Mouse (Mus musculus) urinary bladder, postnatal 10 days (tissue): Measurements from ENCODE around the gene Cmah.

ENCODE experiments used
- DNase-seq: peaks from one replicate; pipeline ENCODE4 v3.0.0; 2022; ENCODE audit warnings: low spot score

The Cmah gene

DNA sequence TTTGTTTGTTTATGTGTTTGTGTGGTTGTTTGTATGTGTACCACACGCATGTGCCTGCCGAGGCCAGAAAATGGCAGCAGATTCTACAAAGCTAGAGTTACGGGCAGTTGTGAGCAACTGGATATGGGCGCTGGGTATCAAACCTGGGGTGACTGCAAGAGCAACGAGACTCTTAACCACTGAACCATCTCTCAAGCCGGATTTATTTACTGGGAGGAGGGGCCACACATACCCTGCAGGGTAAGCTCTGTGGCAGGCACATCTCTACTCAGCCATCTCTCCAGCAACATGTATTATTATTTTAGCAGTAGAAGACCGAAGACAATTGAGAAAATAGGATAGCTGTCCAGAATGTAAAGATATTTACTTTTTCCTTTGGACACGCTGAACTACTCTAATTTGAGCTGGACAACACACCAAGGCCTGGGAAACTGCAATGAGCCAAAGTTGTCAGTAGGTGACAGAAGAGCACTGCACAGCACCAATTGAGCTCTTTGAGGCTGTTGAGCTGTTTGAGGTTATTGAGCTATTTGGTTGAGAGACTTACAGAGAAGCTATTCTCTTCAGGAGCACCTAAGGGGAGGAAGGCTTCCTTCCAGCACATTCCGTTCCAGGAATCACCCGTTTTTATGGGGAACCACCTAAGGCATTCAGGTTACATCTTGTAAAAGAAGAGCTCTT lies 154.6 kb downstream of the Cmah start:
- DNase-seq: no peak

DNA sequence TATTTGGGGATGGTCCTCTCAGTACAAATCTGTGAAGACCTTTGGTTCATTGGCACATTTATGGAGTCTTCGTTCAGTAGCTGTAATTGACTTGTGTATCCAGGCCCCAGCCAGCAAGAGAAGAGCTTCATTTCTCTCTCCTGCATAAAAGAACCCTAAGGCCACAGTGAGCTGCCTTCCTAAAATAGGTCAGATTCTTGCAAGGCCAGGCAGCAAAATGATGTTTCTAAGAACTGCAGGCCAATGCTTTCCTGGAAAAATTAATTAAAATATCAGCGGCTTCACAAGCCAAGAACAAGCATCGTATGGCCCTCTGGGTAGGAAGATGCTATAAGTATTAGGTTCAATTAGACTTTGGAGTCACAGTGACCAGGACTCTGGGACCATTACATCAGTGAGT lies 156.5 kb downstream of the Cmah start:
- no peak for DNase-seq

DNA sequence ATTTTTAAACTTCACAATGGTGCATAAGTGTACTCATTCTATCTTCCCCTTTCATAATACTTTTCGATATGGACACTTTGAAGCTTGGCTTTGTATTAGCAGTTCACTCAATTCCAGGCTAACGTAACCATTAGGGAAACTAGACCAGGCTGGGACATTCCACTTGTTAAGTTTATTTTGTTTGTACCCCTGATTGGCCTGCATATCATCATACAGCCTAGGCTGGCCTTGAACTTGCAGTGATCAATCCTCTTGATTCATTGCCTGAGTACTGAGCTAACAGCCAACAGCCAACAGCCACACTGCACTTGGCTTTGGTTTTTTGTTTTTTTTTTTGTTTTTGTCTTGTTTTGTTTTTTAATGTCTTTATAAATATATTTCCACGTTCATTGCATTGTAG lies 157.6 kb downstream of the Cmah start:
- no peak for DNase-seq

DNA sequence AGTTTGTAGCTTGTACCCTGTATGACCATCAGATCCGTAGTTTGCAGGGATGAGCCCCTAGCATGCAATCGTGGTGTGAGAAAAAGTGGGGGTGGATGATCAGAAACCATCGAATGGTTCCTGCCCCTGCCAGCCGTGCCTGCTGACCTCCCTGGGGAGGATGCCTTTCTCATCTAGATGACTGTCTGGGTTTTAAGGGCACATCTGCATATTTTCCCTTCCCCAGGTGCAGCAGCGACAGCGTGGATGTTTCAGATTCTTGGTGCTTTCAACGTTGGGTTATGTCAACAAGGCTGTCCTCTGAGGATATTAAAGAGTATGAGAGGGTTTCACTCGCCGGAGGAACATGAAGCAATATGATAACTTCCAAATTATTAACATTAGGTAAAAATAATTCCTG lies 158.8 kb downstream of the Cmah start:
- DNase-seq: no peak

DNA sequence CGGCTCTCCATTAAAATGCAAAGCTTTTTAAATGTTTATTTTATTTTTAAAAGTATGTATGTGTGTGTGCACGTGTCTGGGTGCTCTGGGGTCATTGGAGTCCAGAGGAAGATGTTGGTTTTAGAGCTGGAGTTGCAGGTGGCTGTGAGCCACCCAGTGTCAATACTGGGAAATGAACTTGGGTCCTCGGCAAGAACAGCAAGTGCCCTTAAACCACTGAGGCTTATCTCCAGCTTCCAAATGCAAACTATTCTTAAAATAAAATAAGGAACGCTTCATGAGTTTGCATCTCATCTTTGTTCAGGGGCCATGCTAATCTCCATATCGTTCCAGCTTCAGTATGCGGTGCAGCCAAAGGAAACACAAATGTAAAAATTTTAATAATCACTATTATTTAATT lies 159.2 kb downstream of the Cmah start:
- no peak for DNase-seq

DNA sequence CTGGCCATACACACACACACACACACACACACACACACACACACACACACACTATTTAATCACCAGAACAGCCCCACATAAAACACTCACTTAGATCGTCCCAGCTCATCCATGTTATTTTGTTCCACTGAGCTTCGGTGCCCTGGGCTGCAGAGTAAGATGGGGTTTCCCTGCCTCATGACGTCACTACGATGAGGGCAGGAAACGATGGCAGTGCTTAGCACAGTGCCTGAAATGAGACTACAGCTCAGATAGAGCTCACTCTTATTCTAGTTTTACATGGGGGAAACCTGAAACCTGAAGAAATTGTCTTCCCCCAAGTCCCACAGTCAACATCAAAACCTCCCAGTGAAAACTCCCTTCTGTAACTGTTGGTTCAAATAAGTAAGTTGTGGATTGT lies 159.9 kb downstream of the Cmah start:
- DNase-seq: no peak

DNA sequence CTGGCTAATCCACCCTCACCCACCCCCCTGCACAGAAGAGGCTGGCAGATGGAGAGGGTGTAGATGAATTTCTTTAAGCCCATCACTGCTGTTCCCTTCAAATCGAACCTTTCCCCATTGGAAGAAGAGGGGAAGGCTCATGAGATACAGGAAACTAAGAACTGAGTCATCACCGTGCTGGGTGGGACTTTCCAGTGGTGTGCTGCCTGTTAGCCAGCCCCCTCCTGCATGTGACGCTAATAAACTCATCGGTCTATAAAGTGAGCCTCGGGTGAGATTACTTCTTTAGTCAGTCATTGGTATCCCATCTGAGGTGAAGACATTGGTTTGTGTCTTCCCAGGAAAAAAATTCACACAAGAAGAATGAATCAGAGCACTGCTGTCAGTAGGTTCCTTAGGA lies 160.3 kb downstream of the Cmah start:
- no peak for DNase-seq

DNA sequence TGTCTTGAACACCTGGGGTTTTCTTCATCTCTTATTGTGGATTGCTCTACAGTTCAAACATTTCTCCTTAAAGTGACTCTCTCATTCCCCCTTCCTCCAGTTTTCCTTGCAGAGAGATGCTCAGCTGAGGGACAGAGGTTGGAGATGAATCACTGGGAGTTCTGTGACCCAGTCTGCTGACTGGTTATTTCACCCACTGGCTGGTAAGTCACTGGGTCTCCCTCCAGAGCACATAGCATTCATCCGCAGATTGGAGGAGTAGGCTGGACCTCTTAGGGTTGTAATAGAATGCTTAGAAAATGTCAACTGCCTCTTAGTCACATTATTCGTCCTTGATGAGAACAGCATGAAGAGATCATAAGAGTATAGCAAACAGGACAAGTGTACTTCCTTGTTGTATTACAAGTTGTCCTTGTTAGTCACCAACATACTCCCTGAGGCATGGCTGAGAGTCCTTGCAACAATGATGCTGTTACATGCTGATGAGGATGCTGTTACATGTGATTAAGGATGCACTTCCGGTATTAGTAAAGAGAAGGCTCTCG lies 161.4 kb downstream of the Cmah start:
- no peak for DNase-seq

DNA sequence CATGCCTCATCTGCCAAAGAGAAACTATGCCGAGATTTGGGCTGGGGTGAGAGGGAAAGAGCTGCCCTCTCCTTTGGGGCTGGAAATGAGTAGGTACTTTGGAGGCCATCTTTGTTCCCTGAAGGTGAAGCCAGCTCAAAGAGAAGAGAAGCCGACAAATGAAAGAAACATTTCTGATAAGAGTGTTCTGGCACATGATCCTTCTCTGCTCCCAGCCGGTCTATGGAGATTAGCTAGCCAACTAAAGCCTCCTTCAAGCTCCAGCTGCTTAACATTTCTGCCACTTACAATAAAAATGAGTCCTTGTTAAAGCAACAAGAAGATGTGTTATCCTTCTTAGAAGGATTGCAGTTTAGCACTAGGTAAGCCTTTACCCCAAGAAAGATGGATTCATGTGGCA lies 162.3 kb downstream of the Cmah start:
- DNase-seq: no peak

DNA sequence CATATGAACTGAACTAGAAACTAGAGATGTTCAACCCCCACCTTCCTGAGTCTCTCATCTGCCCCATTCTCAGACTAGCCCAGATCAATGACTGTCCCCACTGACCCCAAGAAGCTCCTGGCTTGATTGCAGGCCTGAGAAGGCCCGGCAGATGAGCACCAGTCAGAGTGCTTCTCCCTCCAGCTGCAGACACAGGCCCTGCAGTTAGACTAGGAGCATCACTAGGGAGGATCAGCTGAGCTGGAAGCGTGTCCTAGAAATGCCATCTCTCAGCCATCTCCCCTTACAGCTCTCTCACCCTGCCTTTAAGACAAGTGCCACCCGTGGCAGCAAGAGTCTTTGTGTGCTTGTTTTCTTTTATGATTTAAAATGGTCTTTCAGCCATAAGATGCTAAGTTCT lies 162.8 kb downstream of the Cmah start:
- DNase-seq: no peak

DNA sequence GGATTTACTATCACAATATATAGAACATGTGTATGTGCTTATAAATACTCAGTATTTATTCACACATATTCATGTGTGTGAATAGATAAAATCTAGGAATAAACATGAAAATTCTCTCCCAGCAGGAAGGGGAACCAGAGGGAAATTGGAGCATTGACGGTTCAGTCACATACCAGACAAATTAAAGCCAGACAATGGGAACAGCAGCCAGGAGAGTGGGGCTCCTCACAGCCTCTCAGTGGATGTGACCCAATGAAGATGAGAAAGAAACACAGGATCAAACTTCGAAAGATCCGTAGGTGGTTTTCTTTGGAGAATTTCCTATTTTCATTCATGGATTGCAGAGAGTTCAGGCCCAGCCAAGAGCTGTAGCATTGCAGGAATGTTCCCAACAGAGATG lies 163.9 kb downstream of the Cmah start:
- no peak for DNase-seq

DNA sequence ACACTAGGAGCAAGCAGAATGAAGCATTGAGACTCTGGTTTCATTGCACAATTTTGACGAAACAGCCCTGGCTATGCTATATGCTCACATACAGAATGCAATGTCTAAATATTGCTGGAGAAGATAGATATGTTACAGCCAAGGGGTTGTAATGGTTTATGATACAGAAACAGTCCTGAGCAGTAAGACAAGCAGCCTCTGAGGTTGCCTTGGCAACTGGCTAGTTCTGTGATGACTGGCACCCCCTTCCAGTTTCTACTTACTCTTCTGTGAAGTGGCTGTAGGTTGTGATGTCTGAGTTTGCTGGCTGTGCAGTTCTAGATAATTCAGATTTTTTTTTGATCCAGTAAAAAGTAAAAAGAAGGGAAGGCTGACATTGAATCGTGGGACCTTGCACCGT lies 166.6 kb downstream of the Cmah start:
- no peak for DNase-seq

DNA sequence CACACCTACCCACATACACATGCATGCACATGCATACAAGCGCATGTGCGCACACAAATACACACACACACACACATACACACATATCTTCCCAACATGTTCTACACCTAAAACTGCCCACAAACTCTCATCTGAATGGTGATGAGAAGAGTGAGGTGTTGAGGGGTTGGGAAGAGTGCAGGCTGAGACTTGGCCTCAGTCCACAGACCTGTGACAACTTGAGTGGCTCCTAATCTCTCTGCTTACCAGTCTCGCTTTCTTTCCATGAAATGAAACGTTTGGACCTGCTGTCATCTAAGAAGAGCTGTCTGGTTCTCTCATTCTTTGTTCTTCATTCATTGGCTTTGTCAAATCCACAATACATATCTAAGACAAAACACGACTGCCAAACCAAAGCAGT lies 169.1 kb downstream of the Cmah start:
- DNase-seq: no peak

DNA sequence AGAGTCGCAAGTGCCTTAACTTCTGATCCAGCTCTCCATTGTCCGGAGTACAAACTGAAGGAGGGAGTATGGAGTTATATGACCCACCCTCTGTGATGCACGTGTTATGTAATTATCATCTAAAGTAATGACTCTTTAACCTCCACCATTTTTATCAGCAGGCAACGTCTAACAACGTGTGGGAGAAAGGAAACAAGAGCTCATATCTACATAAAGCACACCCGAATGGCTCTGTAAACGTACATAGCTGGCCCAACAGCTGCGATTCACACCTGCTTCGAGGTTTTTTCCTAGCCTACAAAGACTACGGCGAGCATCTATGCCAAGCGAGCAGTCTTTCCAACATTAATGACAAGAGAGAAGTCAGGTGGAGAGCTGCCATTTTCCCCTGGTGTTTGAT lies 169.8 kb downstream of the Cmah start:
- no peak for DNase-seq

DNA sequence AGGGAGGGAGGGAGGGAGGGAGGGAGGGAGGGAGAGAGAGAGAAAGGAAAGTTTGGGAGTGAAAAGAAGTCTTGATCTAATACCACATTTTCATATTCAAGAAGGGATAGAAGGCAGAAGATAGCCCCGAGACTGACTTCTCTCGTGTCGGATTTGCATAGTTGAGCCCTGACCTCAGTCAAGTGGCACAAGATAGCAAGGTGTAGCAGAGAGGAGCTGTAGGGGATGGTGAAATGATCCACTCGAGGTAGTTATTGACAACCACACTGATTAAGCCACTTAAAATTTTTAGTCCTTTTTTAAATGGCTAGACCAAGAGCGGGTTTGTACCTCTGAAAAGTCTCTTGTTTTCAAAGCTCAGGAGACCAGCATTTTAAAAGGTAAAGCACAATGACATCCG lies 171.1 kb downstream of the Cmah start:
- no peak for DNase-seq

DNA sequence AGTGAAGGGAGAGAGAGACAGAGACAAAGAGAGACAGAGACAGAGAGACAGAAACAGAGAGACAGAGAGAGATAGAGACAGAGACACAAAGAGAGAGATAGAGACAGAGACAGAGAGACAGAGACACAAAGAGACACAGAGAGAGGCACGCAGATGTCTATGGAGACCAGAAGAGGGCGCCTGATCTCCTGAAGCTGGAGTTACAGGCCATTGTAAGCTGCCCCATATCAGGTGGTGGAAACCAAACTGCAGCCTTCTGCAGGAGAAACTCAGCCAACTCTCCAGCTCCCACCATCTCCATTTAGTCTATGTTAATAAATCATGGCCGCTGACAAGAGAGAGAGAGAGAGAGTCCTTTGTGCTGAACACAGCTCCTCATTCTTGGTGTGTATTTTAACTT lies 172.3 kb downstream of the Cmah start:
- no peak for DNase-seq

DNA sequence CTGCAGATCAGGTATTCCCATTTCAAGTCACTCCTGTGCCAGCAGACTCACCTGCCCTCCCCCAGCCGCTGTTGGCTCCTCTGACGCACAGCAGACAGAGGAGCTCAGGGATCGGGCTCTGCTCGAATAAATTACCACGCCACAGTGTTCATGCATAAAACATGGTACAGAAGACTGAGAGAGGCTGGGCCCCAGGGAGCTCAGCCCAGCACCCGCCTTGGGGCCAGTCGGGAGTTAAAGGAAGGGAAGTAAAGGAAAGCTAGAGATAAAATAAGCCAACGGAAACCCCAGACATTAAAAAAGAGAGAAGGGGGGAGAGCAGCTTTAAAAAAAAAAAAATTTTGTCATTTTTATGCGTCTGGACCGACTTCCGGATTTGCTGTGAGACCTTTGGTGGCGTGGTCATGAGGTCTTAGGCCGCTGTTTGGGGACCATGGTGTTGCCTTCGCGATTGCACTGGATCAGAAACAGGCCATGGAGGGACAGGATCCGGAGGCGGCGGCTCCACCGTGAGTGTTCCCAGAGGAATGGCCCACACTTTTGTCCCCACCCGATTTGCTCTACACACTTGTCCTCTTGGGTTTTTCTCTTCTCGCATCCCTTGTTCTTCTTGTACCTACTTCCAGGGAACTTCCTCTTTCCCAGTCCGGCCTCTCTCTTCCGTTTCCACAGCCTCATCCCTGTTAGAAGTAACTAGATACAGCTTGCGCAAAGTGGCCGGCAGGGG lies 174.1 kb downstream of the Cmah start:
- no peak for DNase-seq

DNA sequence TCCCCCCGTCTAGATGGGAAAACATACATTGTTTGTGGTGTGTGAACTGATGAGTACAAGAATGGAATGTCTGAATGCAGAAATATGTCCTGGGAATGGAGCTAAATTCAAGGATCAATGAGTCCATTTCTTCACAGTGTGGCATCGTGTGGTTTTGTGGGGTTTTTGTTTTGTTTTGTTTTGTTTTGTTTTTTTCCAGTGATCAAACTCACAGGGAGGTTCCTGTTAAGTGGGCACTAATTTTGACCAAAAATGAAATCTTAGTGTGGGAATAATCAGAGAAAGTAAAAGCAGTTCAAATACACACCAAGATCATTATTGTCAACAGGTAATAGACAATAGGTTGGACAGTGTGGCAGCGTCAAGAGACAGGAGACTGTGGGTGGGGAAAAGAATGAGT lies 174.7 kb downstream of the Cmah start:
- DNase-seq: no peak

DNA sequence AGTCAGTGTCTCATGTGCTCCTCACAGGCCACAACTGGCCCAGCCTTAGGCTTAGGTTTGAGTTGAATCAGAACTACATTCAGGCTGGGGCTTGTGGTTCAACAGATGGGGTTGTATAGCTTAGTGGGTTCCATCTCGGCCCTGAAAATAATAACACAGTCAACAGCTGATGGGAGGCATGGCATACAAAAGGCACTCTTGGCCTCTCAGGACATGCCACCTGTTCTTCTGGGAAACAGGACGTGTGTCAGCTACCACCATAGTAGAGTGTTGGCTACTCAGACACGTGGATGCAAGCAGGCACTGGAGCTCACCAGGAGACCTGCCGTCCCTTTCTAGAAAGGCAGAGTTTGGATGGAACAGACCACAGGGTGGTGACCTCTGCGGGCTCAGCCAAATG lies 178.6 kb downstream of the Cmah start:
- DNase-seq: no peak

DNA sequence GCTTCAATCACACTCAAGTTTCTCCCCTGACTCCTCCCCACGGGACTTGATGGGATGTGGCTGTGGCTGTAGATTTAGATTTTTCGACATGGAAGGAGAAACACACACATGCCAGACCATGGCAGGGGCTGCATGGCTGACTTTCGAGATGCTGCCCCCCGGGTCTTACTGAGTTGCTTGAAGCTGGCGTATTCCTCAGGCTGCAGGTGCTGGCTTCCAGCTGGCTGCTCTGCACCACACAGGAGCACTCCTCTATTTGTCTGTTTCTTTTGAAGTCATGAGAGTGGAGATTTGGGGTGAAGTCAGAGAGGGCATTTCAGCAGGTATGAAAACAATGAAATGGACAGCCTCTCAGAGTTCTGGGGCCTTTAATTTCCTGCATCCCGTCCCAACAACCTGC lies 180.0 kb downstream of the Cmah start:
- no peak for DNase-seq

DNA sequence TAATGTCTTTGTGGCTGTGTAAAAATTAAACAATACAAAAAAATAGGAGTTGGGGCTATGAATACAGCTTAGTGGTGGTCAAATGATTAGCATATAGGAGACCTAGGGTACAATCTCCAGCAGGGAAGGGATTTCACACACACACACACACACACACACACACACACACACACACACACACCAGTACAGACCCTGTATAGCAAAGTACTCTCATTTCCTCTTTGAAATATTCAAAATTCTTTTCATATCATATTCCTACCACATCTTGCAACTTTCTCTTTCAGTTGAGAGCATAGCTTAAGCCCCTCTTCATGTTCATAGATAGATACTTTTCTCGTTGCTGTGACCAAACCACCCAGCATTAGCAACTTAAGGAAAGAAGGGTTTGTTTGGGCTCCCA lies 181.7 kb downstream of the Cmah start:
- DNase-seq: no peak

DNA sequence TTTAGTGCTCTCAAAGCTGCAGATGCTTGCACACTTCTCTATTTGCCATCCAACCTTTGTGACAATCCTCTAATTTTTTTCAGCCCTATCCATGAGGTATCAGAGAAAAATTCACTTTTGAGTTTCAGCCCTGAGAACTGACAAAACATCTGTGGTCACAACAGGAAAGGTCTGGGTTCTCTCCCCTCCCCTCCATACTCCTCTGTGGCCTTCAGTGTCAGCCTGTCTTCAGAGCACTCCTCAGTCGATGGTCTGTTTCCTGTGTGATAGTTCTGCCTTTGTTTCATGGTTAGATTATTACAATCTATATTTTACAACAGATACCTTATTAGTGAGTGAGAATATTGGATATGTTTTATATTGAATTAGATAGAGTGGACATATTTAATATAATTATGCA lies 184.2 kb downstream of the Cmah start:
- no peak for DNase-seq

DNA sequence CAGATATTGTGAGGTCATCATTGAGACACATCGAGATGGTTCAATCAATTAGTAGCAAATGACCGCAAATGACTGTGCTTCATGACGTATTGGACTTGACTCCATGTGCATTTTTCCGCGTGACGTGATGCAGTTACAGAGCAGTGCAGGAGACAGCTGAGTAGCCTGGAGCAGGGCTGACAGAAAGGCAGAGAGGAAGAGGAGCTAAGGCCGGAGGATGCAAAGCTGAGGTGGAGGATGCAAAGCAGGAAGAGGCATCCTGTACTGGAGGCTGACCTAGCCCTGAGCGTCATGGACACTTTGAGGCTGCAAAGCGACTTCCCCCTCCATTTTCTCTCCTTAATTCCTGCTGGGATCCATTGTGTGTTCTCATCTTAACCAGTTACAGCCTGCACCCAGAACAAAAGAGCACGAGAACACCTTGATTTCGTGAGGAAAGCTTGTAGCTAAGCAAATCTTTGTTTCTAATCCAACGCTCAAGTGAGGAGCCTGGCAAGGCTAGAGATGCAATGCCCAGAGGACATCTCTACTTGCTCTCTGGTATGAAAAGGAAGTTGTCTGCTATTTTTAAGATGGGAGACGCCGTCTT lies 184.8 kb downstream of the Cmah start:
- no peak for DNase-seq

DNA sequence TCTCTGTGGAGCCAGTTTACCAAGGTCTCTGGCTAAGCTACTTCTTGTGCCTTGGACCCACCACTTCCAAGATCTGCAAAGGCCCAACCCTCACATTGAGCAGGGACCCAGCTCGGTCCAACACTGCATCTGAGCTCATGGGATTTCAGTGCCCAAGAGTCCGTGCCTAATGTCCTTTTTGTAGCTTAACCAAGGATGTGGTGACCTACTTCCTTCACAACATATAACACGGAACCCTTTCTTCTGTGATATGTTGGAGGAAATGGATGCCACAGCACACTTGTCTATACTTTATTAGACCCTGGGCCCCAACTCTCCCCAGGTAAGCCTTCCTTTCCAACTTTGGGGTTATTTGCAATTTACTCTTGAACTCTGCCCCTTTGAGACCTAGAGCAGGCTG lies 186.5 kb downstream of the Cmah start:
- DNase-seq: no peak
